Mouse (Mus musculus) erythroblast, embryonic 14.5 days (primary cell): ENCODE data around the gene Ikzf3.

Experiments
- GATA1 ChIP-seq: IDR thresholded peaks from 2 replicates; pipeline ENCODE4 v1.6.1; 2012; ENCODE audit warnings: low read length, inconsistent platforms, mixed read lengths
- TAL1 ChIP-seq: IDR thresholded peaks from 3 replicates; pipeline ENCODE4 v1.6.1; 2012; ENCODE audit warnings: low read length, inconsistent platforms, mixed read lengths

DNA sequence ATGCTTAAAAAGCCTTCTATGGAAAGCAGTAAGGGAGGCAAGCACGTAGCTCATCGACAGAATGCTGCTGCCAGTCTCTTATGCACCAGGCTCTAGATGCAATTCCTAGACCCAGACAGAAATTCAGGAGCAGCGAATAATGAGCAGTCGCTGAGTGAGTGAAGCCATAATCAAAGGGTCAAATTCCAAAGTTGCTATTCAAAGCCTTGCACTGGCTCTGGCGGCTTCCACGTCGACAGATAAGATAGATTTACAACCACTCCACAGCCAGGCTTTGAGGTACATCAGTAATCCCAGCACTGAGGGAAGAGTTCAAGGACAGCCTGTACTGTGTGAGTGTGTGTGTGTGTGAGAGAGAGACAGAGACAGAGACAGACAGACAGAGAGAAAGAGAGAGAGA is 15.1 kb upstream of the Ikzf3 start:
- TF ChIP-seq TAL1: no peak
- TF ChIP-seq GATA1: no peak
